Mouse (Mus musculus) macrophage (primary cell): ENCODE data around the gene Cerkl. TPM values are rescaled to one million over a fixed set of nuclear protein-coding genes. Genes with fewer than 3 reads are reported as not detected.

ENCODE experiments used
- H3K27ac ChIP-seq: fragments of 350-480 bp; formaldehyde crosslinking; 2 replicates; pipeline ENCODE4 v1.9.0; 2021
- H3K36me3 ChIP-seq: fragments of 350-480 bp; formaldehyde crosslinking; 2 replicates; pipeline ENCODE4 v1.9.0; 2021; ENCODE audit errors: inconsistent target
- H3K4me3 ChIP-seq: fragments of 350-480 bp; formaldehyde crosslinking; 2 replicates; pipeline ENCODE4 v1.9.0; 2021; ENCODE audit errors: inconsistent target
- H3K79me2 ChIP-seq: fragments of 350-480 bp; formaldehyde crosslinking; 2 replicates; pipeline ENCODE4 v1.9.0; 2021; ENCODE audit errors: inconsistent target
- WGBS: methylation state at CpG from one replicate; pipeline ENCODE4 v1.1.7; 2026; ENCODE audit warnings: inconsistent platforms; ENCODE audit not compliant: missing documents; 5-methylcytosine and 5-hydroxymethylcytosine counted together
- polyA plus RNA-seq: library from polyadenylated mRNA; stranded (reverse); fragments of 250-400 nt; gene quantifications from 3 replicates; pipeline ENCODE4 v1.2.4, GENCODE M21; 2018; ENCODE audit warnings: inconsistent platforms
- total RNA-seq, 78 experiments: library from RNA; depleted of rRNA; stranded (reverse); fragments of 250-400 nt; gene quantifications; 1 replicate in 9 of 78; 2 replicates in 24 of 78; 3 replicates in 43 of 78; 4 replicates in 2 of 78; pipeline ENCODE4 v1.2.4; 2018; ENCODE audit warnings: inconsistent platforms in 56 of 78

The Cerkl gene
- 10 to 100 TPM in 19 of 26 experiments, 1 to 10 TPM in 6, under 1 TPM in 1; 0.82 to 56.8 (median 18.5) TPM for total RNA-seq (2018; cell fraction: chromatin; rRNA removed)
- total RNA-seq (2018; cell fraction: cytosol; rRNA removed) = 1 to 10 TPM; 2.6 to 6.6 (median 4.1) TPM
- total RNA-seq (2018; cell fraction: nucleus; rRNA removed) = 10 to 100 TPM in 15 of 26 experiments, 1 to 10 TPM in 10, under 1 TPM in 1; 0.59 to 23.1 (median 12.0) TPM
- polyA plus RNA-seq = 1.7 to 5.0 TPM (median 2.5 TPM) in 3 replicates

DNA sequence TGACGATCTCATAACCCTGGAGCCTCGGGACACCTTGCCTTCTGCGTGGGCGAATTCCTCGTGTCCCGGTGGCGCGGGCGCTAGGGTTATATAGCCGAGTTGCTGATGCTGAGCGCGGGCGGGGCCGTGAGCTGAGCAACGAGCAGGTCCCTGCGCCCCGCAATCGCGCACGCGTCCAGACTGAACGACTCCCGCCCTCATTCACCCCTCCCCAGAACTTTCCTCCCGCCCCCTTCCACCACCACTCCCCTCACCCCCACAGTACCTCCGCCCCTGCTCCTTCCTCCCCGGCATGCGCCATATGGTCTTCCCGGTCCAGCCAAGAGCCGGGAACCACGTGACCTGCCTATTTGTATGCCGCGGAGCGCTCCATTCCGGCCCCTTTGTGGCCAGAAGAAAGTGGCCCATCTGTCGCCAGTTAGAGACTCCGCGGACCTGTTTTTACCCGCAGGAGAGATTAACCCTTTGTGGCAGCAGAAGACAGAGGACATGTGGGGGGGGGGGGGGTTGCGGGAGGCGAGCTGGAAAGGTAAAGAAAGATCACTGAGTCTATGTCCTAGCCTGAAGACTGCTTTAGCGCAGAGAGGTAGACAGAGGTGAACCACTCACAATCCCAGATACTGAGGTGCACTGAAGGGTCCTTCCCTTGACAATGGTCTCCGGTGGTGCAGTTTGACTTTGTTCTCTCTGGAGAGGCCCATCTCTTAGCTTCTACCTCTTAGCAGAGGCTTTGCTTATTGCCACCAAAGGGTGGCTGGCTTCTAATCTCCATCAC, at the start of gene Cerkl, which contains the start of gene Neurod1:
Gene Cerkl, minus strand, starts transcription at position 211 of the 775 bp plus-strand sequence.
Gene Neurod1, minus strand, starts transcription at position 177 of the 775 bp plus-strand sequence.
- no peak within 1 kb of the TSS for H3K4me3 ChIP-seq
- no peaks in the 10 kb centered on the region for H3K79me2 ChIP-seq
- no peaks in the 10 kb centered on the region for H3K36me3 ChIP-seq
- 2% methylated on average over 42 of the region's 42 CpGs for WGBS
- H3K27ac ChIP-seq = no peak within 1 kb of the TSS

DNA sequence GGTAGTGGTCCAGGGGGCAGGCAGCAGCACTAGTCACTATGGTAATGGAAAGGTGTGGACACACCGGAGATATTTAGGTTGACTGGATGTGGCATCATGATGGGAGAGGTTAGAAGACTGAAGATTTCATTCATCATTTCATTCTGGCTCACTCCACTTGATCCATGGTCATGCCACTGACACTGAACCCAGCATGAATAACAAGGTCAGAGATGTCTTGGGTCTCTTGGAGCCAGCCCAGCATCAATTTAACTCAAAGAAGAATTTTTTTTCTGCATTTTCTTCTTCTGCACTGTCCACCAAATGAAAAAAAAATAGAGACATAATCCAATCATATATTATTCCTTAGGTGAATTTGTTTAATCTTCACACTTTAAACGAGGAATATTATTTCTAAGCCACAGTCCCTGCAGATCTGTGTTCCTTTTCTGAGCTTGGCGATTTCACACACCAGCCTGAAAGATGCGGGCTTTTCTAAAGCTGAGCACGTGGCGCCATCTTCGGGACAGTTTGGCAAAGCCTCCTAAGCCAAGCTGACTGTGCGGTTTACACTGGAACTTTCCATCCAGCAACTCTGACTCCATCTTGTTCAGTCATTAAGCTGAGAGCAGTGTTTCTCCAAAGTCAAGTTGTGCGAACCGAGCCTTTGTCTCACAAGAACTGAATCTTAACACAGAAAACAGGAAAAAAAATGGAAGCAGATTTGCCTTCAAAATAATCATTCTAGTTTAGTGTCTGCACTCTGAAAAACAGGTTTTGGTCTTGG, 42.6 kb upstream of the Cerkl start:
- Histone ChIP-seq H3K79me2 (no peaks in the 10 kb centered on the region), H3K4me3 (no peak overlapping the region), H3K36me3 (no peaks in the 10 kb centered on the region), H3K27ac (no peak overlapping the region)
- whole genome bisulfite sequencing = 22% methylated on average over 9 of the region's 10 CpGs

DNA sequence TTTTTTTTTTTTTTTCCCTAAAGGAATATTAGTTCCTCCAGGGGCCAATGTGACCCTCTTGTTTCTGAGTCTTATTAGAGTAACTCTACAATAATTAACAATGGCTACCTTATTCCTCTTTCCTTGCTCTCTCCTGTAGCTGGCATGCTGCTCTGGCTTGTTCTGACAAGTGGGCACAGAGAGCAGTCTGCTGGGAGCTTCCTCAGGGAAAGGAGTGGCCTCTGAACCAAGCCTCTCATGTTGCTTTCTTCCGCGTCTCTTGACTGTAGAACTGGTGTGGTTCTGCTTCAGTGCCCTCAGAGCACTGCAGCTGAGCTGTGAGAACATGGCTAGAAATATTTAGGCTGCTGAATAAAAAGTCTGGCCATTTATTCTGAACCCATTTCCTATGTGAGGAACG, 28.5 kb upstream of the Cerkl start:
- Histone ChIP-seq H3K4me3 (no peak overlapping the region), H3K79me2 (no peaks in the 10 kb centered on the region), H3K36me3 (no peaks in the 10 kb centered on the region), H3K27ac (no peak overlapping the region)
- WGBS = 80% methylated on average over 3 of the region's 3 CpGs

DNA sequence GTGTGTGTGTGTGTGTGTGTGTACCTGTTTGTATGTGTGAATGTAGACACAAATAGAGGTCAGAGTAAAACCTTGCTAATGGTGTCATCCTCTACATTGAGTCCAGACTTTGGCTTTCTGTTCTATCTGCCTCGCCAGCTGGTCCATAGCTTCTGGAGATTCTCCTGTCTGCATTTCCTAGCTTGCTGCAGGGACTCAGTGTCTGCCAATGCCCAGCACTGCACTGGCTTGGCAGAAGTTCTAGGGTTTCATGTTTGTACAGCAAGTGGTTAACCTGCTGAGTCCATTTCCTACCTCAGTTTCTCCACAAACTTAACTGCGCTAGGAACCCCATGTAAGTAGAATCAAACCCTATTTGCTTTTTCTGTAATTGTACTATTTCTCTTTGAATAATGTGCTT, 25.9 kb upstream of the Cerkl start:
- H3K27ac ChIP-seq = no peak overlapping the region
- no peak overlapping the region for H3K4me3 ChIP-seq
- H3K36me3 ChIP-seq = no peaks in the 10 kb centered on the region
- 95% methylated on average over 2 of the region's 2 CpGs for WGBS
- H3K79me2 ChIP-seq = no peaks in the 10 kb centered on the region

DNA sequence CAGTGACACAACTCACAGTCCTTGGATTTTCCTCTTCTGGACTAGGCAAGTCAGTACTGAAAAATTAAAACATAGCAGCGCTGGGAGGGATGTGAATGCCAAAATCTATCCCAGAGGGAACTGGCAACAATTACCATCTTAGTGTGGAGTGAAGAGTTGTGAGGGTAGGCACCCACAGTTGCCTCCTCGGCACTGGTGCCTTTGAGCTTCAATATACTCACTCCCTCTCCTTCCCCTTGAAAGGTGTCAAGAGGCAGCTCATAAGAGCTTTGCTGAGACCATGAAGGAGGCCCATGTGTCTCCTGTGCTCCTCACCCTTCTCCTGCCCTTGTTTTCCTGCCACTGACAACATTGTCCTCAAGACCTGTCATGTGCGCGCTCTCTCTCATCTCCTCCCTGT, 5.8 kb upstream of the Cerkl start:
- Histone ChIP-seq H3K36me3 (no peaks in the 10 kb centered on the region), H3K27ac (no peak overlapping the region), H3K79me2 (no peaks in the 10 kb centered on the region), H3K4me3 (no peak overlapping the region)
- 73% methylated on average over 4 of the region's 4 CpGs for WGBS

DNA sequence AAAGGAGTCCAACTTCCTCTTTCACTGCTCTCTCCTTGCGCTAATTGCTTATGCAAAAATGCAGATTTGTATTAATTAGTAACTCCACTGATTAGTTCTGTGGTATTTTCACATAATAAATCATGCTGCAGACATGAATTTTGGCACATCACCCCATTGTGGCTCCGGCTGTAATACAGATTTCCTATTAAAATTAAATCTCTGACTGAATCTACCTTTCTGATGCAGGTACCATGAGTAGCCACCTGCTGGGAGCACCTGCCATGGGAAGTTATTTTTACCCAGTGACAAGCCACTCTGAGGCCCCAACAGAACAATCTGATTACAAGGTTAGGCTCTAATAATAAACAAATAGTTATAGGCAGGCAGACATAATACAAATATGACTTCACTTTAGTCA, 5.3 kb upstream of the Cerkl start:
- 95% methylated on average over 2 of the region's 2 CpGs for WGBS
- H3K4me3 ChIP-seq = no peak overlapping the region
- H3K27ac ChIP-seq = no peak overlapping the region
- no peaks in the 10 kb centered on the region for H3K36me3 ChIP-seq
- H3K79me2 ChIP-seq = no peaks in the 10 kb centered on the region

DNA sequence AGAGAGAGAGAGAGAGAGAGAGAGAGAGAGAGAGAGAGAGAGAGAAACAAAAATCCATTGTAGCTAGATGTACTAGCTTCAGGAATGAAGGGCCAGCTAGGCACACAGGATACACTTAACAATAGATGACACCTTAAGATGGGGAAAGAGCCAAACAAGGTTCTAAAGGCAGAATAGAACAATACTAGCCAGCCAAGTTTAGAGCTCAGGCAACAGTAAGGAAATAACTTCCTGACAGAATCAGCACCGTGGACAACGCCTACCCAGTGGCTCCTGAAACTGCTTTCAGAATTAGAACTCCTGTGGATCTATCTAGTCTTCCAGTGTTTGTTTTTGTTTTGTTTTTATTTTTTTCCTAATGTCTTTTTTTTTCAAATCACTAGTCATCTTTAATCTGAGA, 4.0 kb upstream of the Cerkl start:
- no peaks in the 10 kb centered on the region for H3K79me2 ChIP-seq
- no peak overlapping the region for H3K27ac ChIP-seq
- no peaks in the 10 kb centered on the region for H3K36me3 ChIP-seq
- WGBS = 6% methylated on average over 2 of the region's 2 CpGs
- no peak overlapping the region for H3K4me3 ChIP-seq

DNA sequence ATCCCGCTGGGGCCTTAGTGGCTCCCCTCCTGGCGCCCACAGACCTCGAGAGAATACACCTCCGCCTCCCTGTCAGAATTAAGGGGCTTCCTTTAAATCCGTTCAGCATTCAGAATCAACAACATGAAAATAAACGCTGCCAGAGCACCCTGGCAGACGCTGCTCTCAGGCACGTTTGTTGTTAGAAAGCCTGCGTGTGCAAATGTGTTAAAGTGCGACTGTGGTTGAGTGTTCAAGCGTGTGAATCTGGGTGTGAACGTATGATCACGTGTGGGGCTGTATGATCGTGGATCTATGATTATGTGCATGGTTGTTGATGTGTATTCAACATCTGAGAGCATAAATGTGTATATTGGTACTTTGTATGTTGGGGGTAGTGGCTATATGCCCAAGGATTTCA, 3.5 kb upstream of the Cerkl start:
- Histone ChIP-seq H3K4me3 (no peak overlapping the region), H3K79me2 (no peaks in the 10 kb centered on the region), H3K27ac (no peak overlapping the region), H3K36me3 (no peaks in the 10 kb centered on the region)
- WGBS = 12% methylated on average over 14 of the region's 14 CpGs

DNA sequence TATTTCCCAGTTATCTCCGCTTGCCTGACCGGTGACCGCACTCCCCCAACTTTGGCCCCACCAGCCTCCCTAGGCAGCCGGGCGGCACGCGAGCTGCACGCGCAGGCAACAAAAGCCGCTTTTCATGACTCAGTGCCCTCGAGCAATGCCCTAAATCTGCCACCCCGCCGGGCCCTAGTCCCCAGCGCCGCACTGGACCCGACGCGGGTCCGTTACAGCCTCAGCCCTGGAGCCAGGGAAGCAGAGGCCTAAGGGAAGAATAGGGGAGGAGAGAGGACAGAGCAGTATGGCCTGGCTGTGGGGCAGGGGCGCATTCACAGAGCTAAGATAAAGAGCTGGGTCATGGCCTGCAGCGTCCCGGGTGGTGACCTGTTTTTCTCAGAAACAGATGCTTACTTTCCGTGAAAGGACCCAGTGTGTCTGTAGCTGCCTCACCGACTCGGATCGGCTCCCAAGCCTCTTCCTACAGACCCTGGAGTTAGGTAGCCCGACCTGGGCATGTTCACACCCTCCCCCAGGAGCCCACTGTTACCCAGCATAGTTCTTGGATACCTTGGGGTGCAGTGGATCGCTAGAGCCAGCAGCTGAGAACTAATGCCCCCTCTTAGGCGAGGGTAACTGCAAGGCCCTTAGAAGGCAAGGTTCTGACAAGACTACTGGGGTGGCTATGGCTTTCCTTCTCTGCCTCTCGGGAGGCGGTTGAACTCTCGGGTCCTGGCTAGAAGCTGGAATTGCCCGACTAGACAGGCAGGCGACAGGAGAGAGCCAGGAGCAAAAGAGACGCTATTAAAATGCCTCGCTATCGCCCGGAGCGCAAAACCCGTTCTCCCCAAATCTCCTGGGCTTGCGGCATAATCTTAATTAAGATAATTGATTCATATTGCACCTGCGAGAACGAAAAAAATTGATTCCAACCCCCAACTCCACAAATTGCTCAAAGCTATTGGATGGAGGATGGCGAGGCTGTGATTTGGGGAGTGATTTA, 2.8 kb upstream of the Cerkl start:
- Histone ChIP-seq H3K36me3 (no peaks in the 10 kb centered on the region), H3K27ac (no peak overlapping the region), H3K79me2 (no peaks in the 10 kb centered on the region), H3K4me3 (no peak overlapping the region)
- WGBS = 5% methylated on average over 44 of the region's 44 CpGs

DNA sequence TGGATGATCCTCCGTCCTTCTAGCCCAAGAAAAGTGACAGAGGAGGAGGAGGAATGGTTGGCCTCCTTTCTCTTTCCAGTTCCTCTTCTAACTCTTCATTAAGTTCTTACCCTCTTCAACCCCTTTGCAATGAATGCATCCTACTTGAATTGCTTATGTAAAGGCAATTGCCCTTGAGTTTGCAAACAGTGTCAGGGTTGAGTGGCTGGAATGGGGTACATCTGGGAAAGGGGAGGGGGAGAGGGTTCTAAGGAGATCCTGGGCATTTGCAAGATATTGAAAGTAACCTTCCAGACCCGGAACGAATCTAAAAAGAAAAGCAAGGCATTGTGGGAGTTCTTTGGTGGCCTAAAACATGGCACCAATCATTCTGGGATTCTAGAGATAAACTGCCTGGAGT, 1.3 kb upstream of the Cerkl start:
- no peak overlapping the region for H3K4me3 ChIP-seq
- 25% methylated on average over 3 of the region's 3 CpGs for WGBS
- no peaks in the 10 kb centered on the region for H3K79me2 ChIP-seq
- no peak overlapping the region for H3K27ac ChIP-seq
- H3K36me3 ChIP-seq = no peaks in the 10 kb centered on the region

DNA sequence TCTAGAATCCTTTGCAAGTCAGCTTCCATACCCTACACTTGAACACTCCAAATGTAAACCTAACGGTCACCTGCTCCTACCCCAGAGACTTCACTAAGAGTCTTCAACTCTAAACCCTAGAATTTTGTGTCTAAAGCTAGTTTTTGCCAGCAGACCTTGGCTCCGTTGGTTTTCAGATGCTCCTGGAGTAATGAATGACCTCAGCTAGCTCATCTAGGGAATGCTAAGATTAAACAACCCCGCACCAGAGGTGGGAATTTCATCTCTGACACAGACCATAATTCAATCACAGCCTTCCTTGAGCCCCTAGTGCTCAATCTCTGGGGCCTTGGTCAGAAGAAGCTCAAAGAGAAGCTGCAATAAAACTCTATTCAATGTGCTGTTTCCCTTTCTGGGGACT, 849 bp upstream of the Cerkl start:
- no peak overlapping the region for H3K27ac ChIP-seq
- H3K79me2 ChIP-seq = no peaks in the 10 kb centered on the region
- 54% methylated on average over 3 of the region's 3 CpGs for WGBS
- no peaks in the 10 kb centered on the region for H3K36me3 ChIP-seq
- no peak overlapping the region for H3K4me3 ChIP-seq

DNA sequence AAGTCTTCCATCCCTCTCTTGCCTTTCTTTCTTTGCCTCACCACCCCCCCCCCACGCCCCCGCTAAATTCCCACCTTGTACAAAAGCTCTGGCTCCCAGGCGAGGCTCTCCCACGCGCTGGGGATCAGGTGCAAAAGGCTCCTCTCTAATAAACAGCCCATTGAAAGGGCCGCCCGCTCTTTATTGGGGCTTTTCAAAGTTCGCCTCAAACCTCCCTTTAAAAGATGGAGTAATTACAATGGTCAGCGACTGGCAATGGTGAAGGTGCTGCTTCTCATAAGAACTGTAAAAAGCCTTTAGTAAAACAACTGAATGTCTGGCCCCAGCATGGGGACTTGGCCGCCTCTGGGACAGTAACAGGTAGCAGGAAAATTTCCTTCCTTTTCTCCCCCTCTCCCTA, 939 bp downstream of the Cerkl start:
- H3K4me3 ChIP-seq = no peak overlapping the region
- 17% methylated on average over 5 of the region's 10 CpGs for WGBS
- no peaks in the 10 kb centered on the region for H3K79me2 ChIP-seq
- H3K27ac ChIP-seq = no peak overlapping the region
- no peaks in the 10 kb centered on the region for H3K36me3 ChIP-seq

DNA sequence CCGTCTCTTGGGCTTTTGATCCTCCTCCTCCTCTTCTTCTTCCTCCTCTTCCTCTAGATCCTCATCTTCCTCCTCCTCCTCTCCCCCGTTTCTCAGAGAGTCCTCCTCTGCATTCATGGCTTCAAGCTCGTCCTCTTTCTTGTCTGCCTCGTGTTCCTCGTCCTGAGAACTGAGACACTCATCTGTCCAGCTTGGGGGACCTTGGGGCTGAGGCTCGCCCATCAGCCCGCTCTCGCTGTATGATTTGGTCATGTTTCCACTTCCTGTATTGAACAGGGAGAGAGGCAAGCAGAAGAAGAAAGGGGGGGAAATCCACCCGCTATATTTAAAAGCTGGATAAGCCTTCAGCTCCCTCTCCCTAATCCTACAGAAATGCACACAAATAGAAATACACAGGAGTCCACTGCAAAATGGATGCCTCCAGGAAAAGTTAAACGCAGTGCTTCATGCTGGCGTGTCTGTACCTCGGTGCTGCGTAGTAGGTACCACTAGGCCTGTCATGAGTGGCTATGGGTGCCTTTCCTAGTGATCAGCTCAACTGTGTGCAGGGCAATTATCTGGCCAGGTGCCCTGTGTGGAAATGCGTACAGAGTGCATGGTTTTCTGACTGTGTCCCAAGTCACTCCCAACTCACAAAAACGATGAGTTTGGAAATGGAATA, 1.7 kb downstream of the Cerkl start:
- H3K4me3 ChIP-seq = no peak overlapping the region
- no peak overlapping the region for H3K27ac ChIP-seq
- WGBS = 23% methylated on average over 15 of the region's 15 CpGs
- H3K79me2 ChIP-seq = no peaks in the 10 kb centered on the region
- H3K36me3 ChIP-seq = no peaks in the 10 kb centered on the region
